28 mouse cellular contexts compared by ENCODE assay signal in genomic region chr10:67802156-67802555, GRCm38 (mm10).
DNase-seq lines count a peak whose midpoint lies in the region; ATAC-seq and TF ChIP-seq lines count a peak whose summit lies in the region.
"Had no signal": no experiment of that assay in that cellular context is flagged by ENCODE, and none has a peak within 500 bp of the region (broad histone marks: within the 10 kb centered on the region; RNA-seq: fewer than 3 reads in every experiment).

No protein-coding gene starts in this region.

- H3K4me2 ChIP-seq in hindbrain, embryonic 11.5 days (replicated peaks; ENCODE audit: low read depth, low read length): no peak overlapping the region
- H3K4me2 ChIP-seq: embryonic facial prominence, embryonic 13.5 days; forebrain, embryonic 13.5 days; heart, embryonic 12.5 days; heart, embryonic 15.5 days; hindbrain, embryonic 12.5 days; hindbrain, embryonic 15.5 days had no signal

- no peak for TF ChIP-seq POLR2A in testis, adult 2 months (IDR thresholded peaks at IDR 0.05; ENCODE audit: control insufficient read depth, low read depth, low read length)

- no peak overlapping the region for H3K9ac ChIP-seq in hindbrain, embryonic 11.5 days (ENCODE audit: low read depth, low read length)
- H3K9ac ChIP-seq: embryonic facial prominence, embryonic 13.5 days; forebrain, embryonic 13.5 days; heart, embryonic 12.5 days; heart, embryonic 15.5 days; hindbrain, embryonic 12.5 days; hindbrain, embryonic 15.5 days had no signal

- no peaks in the 10 kb centered on the region for H3K36me3 ChIP-seq in testis, adult 2 months (ENCODE audit: control insufficient read depth, insufficient read depth, low read length)
- no peaks in the 10 kb centered on the region for H3K36me3 ChIP-seq in hindbrain, embryonic 11.5 days (ENCODE audit: control insufficient read depth, insufficient read depth, low read length)
- H3K36me3 ChIP-seq: embryonic facial prominence, embryonic 10.5 days; embryonic facial prominence, embryonic 13.5 days; forebrain, embryonic 10.5 days; heart, embryonic 12.5 days; heart, embryonic 15.5 days; hindbrain, embryonic 12.5 days; hindbrain, embryonic 15.5 days had no signal

- no peak for DNase-seq in testis, postnatal 10 days (ENCODE audit: low spot score)
- DNase-seq in MN1 (ENCODE audit: low spot score): no peak
- no peak for DNase-seq in hindbrain, embryonic 11.5 days (ENCODE audit: low spot score)
- DNase-seq: adrenal gland, postnatal 10 days; adrenal gland, postnatal 36 days; cerebellum, adult 11 months; cerebellum, adult 2 months; cerebellum, adult 9-11 months; cerebellum, postnatal 25 days; embryo, embryonic 11 days; gastrocnemius, adult 2 months; gastrocnemius, postnatal 14 days; heart, adult 18-20 months; heart, postnatal 10 days; heart, postnatal 36 days had no signal

- H3K4me3 ChIP-seq in testis, adult 2 months (ENCODE audit: control insufficient read depth, low read depth, low read length): peak overlapping the region; percentile 41
- no peak overlapping the region for H3K4me3 ChIP-seq in hindbrain, embryonic 11.5 days (ENCODE audit: low read depth, low read length)
- H3K4me3 ChIP-seq: embryonic facial prominence, embryonic 10.5 days; embryonic facial prominence, embryonic 13.5 days; forebrain, embryonic 10.5 days; forebrain, embryonic 13.5 days; gastrocnemius, adult 2 months; heart, embryonic 12.5 days; heart, embryonic 15.5 days; hindbrain, embryonic 12.5 days; hindbrain, embryonic 15.5 days had no signal

- 0 out of 2 replicates have a peak, but pooled peaks have one; percentile 12 for ATAC-seq in common myeloid progenitor, adult 5-6 weeks (replicated peaks; ENCODE audit: low read depth, poor library complexity, severe bottlenecking)
- ATAC-seq in megakaryocyte, adult 5-6 weeks (ENCODE audit: poor library complexity, severe bottlenecking): peak; percentile 72
- no peak for ATAC-seq in hindbrain, embryonic 11.5 days (ENCODE audit: low FRiP score)
- ATAC-seq: forebrain, embryonic 13.5 days; forebrain, embryonic 16.5 days; Patski had no signal

- no peaks in the 10 kb centered on the region for H3K27me3 ChIP-seq in testis, adult 2 months (ENCODE audit: control insufficient read depth, insufficient read depth, low read length)
- no peaks in the 10 kb centered on the region for H3K27me3 ChIP-seq in hindbrain, embryonic 11.5 days (ENCODE audit: control insufficient read depth, insufficient read depth, low read length)
- H3K27me3 ChIP-seq: embryonic facial prominence, embryonic 13.5 days; forebrain, embryonic 13.5 days; heart, embryonic 12.5 days; heart, embryonic 15.5 days; hindbrain, embryonic 12.5 days; hindbrain, embryonic 15.5 days had no signal

- no peak for TF ChIP-seq CTCF in testis, adult 2 months (IDR thresholded peaks at IDR 0.05; ENCODE audit: control insufficient read depth, insufficient read depth, insufficient replicate concordance, low read depth, low read length)

- no peak overlapping the region for H3K27ac ChIP-seq in testis, adult 2 months (ENCODE audit: control insufficient read depth, insufficient read depth, low read depth, low read length)
- no peak overlapping the region for H3K27ac ChIP-seq in hindbrain, embryonic 11.5 days (ENCODE audit: low read depth, low read length)
- H3K27ac ChIP-seq: embryonic facial prominence, embryonic 10.5 days; embryonic facial prominence, embryonic 13.5 days; forebrain, embryonic 10.5 days; forebrain, embryonic 13.5 days; gastrocnemius, adult 2 months; heart, embryonic 15.5 days; hindbrain, embryonic 12.5 days; hindbrain, embryonic 15.5 days had no signal

- H3K9me3 ChIP-seq in hindbrain, embryonic 11.5 days (ENCODE audit: control insufficient read depth, low read length): no peaks in the 10 kb centered on the region
- H3K9me3 ChIP-seq: embryonic facial prominence, embryonic 10.5 days; embryonic facial prominence, embryonic 13.5 days; forebrain, embryonic 10.5 days; forebrain, embryonic 13.5 days; heart, embryonic 15.5 days; hindbrain, embryonic 12.5 days; hindbrain, embryonic 15.5 days had no signal

- H3K4me1 ChIP-seq in testis, adult 2 months (ENCODE audit: control insufficient read depth, insufficient read depth, low read length): no peaks in the 10 kb centered on the region; the same call in 1 of the 2 replicates
- no peaks in the 10 kb centered on the region for H3K4me1 ChIP-seq in hindbrain, embryonic 11.5 days (replicated peaks; ENCODE audit: control insufficient read depth, insufficient read depth, low read length)
- H3K4me1 ChIP-seq: heart, embryonic 12.5 days; heart, embryonic 15.5 days; hindbrain, embryonic 15.5 days had no signal

- 89% methylated on average over 8 of the region's 8 CpGs for WGBS in hindbrain, embryonic 11.5 days
